Mouse (Mus musculus) gastrocnemius, adult 2 months (tissue): ENCODE measurements around the gene Fam208a. TPM values are rescaled to one million over a fixed set of nuclear protein-coding genes. Genes with fewer than 3 reads are reported as not detected.

Experiments used
- DNase-seq: peaks from one replicate; pipeline ENCODE4 v3.0.0; 2022
- H3K27ac ChIP-seq: fragments of 200-600 bp; 2 replicates; pipeline ENCODE4 v1.8.1; 2022; ENCODE audit warnings: mild to moderate bottlenecking
- H3K4me3 ChIP-seq: fragments of 200-600 bp; 2 replicates; pipeline ENCODE4 v1.8.1; 2022; ENCODE audit warnings: mild to moderate bottlenecking, moderate library complexity
- CTCF ChIP-seq: fragments of 200-600 bp; IDR thresholded peaks from 2 replicates; pipeline ENCODE4 v1.8.1; 2022; ENCODE audit warnings: antibody characterized with exemption, mild to moderate bottlenecking, moderate library complexity
- intact Hi-C: fragments of 180-260 bp; cut with DNase I; formaldehyde crosslinking; loops from one replicate; pipeline ENCODE4 v1.15.1; 2025
- long read RNA-seq, 2 experiments: library from polyadenylated mRNA; stranded (forward); transcript quantifications; one replicate each; pipeline ENCODE4 v2.0.0; 2021
- total RNA-seq, 2 experiments: library from RNA; stranded (reverse); gene quantifications; 2 replicates each; pipeline ENCODE4 v1.2.3; 2021

The Fam208a gene
- total RNA-seq: 1 to 10 TPM; 4.6 to 6.9 TPM
- long read RNA-seq, experiment 1, full-length matches to known transcripts: 1 of 6 reads
- long read RNA-seq, experiment 1, partial matches to known transcripts: 1 of 6 reads
- long read RNA-seq, experiment 1, other reads (novel, unspliced or antisense): 4 of 6 reads
- long read RNA-seq, experiment 2, partial matches to known transcripts: 0 of 1 reads
- long read RNA-seq, experiment 2, other reads (novel, unspliced or antisense): 1 of 1 reads

DNA sequence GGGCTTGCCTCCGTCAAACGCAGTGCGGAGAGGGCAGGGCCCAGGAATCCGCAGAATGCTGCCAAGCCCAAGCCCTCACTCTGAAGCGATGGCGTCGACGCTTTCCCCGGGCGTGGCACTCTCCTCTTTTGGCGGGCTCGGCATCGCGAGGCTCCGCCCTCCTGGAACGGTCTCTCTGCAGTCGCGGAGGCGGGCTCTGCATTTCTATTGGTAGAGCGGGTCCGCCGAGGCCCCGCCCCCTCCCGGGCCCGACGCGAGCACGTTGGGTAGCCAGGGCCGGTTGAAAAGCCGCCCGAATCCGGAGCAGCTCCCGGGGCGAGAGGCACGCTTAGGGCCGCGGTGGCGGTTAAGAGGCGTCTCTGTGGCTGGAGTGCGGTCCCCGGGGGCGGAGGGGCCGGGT lies at the start of gene Fam208a:
Gene Fam208a, plus strand, starts transcription at position 262 of the 400 bp plus-strand sequence.
- Histone ChIP-seq H3K27ac (peak within 1 kb of the TSS; percentile 95), H3K4me3 (peak within 1 kb of the TSS; percentile 99)
- TF ChIP-seq CTCF: no peak
- intact Hi-C loops: no loop called here
- peak; percentile 97 for DNase-seq

GRCm38 (mm10) chr14:27379404-27379803 lies 49.2 kb upstream of the Fam208a start:
- intact Hi-C loops: no loop called here
- Histone ChIP-seq H3K4me3 (peak overlapping the region; percentile 44), H3K27ac (peak overlapping the region; percentile 59)

DNA sequence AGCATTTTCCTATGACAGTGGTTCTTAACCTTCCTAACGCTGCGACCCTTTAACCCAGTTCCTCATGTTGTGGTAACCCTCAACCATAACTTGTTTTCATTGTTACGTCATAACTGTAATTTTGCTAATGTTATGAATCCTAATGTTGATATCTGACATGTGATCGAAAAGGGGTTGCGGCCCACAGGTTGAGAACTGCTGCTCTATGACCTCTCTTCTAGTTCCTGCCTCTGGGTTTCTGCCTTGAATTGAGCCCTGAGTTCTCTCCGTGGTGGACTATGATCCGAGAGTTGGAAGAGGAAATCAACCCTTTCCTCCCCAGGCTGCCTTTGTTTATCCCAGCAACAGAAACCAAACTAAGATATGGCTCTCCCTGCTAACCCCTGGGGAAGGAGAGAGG lies 47.2 kb upstream of the Fam208a start:
- H3K4me3 ChIP-seq: no peak overlapping the region
- no peak for TF ChIP-seq CTCF
- DNase-seq: no peak
- intact Hi-C loops: no loop called here
- no peak overlapping the region for H3K27ac ChIP-seq

More at GRCm38 (mm10) chr14:27379404-27379803, 49.2 kb upstream of the Fam208a start:
- TF ChIP-seq CTCF: no peak
- DNase-seq: no peak

DNA sequence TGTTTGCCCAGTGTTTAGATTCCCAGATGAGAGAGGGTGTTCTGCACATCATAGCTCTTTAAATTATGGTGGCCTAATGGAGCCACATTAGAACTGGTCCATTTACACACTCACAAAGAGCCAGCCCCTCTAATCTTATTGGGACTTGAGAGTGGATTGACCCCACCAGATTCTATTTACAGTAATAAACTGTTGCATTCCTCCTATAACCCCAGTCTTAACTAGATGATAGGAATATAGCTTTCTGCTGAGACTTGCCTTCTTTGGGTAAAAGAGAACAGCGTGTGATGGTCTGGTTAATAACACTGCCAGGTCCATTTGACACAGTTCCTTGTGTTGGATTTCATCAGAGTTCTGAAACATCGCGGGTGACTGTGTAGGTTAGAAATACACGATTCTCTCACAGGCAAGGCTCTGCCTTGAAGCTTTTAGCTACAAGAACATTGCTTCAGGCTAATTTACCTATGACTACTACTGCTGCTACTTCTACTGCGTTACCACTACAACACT lies 45.3 kb upstream of the Fam208a start:
- intact Hi-C loops: no loop called here
- DNase-seq: no peak
- TF ChIP-seq CTCF: no peak
- Histone ChIP-seq H3K27ac (no peak overlapping the region), H3K4me3 (no peak overlapping the region)

- intact Hi-C loops: no loop called here
- Histone ChIP-seq H3K27ac (no peak overlapping the region), H3K4me3 (no peak overlapping the region)
- no peak for DNase-seq
- TF ChIP-seq CTCF: no peak
These were observed 44.5 kb upstream of the Fam208a start for GRCm38 (mm10) chr14:27384143-27384542.

DNA sequence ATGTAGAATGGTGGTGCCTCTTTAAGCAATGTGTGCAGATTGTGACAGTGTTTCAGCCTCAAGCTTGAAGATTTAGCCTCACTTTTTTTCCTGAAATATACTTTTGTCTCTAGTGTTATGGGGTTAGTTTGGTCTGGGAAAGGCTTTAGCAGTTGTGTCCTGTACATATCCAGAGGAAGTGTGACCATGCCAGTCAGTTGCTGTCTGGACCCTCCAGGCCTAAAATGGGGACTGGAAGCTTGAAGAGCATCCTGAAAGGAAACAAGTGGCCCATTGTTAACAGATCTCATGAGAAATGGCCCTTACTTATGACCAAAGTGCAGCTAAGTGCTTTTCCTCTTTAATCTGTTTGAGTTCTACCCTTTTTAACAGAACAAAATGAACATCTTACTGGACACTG lies 40.0 kb upstream of the Fam208a start:
- no peak for DNase-seq
- H3K27ac ChIP-seq: peak overlapping the region; percentile 32
- no peak for TF ChIP-seq CTCF
- H3K4me3 ChIP-seq: no peak overlapping the region
- intact Hi-C loops: no loop called here

DNA sequence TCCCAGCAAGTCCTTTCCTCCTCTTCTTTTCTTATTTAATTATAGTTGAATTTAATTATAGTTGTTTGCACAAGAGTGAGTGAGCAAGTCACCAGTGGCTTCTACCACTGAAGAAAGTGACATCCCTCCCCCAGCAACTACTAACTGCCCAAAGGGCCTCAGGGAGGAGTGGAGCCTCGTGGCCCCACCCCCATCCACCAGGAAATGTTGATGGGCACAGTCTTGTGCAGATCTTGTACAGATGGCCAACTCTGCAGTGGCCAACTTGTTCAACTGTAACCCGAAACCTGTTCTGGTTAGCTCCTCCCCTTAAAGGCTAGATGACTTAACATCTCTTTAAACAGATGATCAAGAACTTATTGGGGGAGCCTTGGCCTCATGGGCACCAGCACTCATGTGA lies 38.9 kb upstream of the Fam208a start:
- intact Hi-C loops: no loop called here
- TF ChIP-seq CTCF: no peak
- no peak overlapping the region for H3K27ac ChIP-seq
- H3K4me3 ChIP-seq: no peak overlapping the region
- DNase-seq: no peak

- intact Hi-C loops: no loop called here
- Histone ChIP-seq H3K27ac (peak overlapping the region; percentile 35; the same call in 1 of the 2 replicates), H3K4me3 (no peak overlapping the region)
- no peak for DNase-seq
- no peak for TF ChIP-seq CTCF
These were observed 38.0 kb upstream of the Fam208a start for GRCm38 (mm10) chr14:27390663-27391062.

- intact Hi-C loops: no loop called here
- Histone ChIP-seq H3K27ac (no peak overlapping the region), H3K4me3 (no peak overlapping the region)
- no peak for DNase-seq
- no peak for TF ChIP-seq CTCF
These were observed 36.8 kb upstream of the Fam208a start for GRCm38 (mm10) chr14:27391776-27392308.

DNA sequence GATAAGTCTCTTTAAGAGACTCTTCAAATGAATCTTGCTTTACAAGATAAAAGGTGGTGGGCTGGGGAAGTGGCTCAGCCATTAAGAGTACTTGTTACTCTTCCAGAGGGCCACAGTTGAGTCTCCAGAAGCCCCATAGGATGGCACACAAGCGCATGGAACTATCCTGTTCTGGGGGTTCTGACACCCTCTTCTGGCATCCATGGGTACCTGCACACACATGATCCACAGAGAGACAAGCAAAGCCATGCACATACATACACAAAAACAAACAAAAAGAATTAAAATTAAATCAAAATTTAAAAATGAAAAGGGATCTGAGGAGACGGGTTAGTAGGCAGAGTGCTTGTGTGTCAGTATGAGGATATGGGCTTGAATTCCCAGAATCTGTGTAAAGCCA lies 36.0 kb upstream of the Fam208a start:
- Histone ChIP-seq H3K4me3 (no peak overlapping the region), H3K27ac (no peak overlapping the region)
- peak; percentile 42 for TF ChIP-seq CTCF
- DNase-seq: no peak
- intact Hi-C loops: no loop called here

DNA sequence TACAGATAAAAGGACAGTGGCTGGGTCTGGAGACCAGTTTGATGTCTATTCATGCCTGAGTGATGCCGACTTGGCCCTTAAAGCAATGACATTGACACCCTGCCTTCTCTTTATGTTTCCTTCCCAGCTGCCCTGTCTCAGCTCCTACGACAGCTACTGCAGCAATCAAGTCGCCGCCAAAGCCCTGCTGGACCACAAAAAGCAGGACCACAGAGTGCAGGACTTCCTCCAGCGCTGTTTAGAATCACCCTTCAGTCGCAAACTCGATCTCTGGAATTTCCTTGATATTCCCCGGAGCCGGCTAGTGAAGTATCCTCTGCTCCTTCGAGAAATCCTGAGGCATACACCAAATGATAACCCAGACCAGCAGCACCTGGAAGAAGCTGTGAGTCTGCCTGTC lies 34.8 kb upstream of the Fam208a start:
- intact Hi-C loops: no loop called here
- no peak for TF ChIP-seq CTCF
- DNase-seq: no peak

DNA sequence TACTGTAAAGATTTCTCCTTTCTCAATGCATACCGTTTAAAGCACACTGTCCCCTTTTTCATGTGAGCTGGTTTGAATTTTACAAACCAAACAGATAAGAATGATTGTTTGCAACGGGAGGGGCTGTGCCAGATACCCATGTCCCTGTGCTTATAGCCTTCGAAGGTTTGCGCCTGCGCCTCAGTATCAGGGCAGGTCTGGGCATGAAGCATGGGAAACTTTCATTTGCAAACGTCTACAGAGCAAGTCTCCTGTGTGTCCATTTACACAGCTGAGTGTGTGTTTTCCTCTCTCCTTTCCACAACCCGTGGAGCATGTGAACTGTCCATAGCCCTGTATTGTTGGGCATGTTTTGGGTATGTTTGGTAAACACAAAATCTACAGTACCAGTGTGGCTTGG lies 32.2 kb upstream of the Fam208a start:
- Histone ChIP-seq H3K27ac (no peak overlapping the region), H3K4me3 (no peak overlapping the region)
- intact Hi-C loops: no loop called here
- no peak for TF ChIP-seq CTCF
- no peak for DNase-seq

More for the DNA sequence above, 34.8 kb upstream of the Fam208a start:
- Histone ChIP-seq H3K27ac (no peak overlapping the region), H3K4me3 (no peak overlapping the region)

DNA sequence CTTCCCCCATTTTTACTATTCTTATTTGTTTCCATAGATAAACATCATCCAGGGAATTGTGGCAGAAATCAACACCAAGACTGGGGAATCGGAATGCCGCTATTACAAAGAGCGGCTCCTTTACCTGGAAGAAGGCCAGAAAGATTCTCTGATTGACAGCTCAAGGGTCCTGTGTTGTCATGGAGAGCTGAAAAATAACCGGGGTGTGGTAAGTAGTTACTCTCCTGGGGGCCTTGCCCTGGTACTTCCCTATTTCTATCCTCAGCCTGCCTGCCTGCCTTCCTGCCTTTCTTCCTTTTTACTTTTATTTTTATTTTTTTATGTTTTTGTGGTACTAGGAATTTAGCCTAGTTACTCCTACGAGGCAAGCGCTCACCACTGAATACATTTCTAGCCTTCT lies 31.1 kb upstream of the Fam208a start:
- no peak for DNase-seq
- H3K4me3 ChIP-seq: no peak overlapping the region
- intact Hi-C loops: no loop called here
- no peak for TF ChIP-seq CTCF
- H3K27ac ChIP-seq: no peak overlapping the region

DNA sequence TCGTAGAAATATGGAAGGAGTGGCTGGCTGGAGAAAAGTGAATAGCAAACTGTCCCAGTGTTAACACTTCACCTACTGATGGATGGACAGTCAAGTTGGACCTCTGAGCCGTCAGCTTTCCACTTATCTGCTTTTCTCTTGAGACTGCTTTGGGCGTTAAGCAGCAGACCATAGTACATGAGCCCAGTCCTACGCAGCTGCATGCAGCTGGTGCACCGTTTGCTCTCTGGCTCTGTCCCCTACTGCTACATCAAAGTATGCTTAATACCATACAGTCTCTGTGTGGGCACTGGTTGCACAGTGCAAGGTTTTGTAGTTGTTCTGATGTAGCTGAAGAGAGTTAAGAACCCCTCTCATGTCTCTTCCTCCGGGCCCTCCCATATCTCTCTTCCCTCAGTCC lies 28.1 kb upstream of the Fam208a start:
- intact Hi-C loops: no loop called here
- Histone ChIP-seq H3K4me3 (no peak overlapping the region), H3K27ac (no peak overlapping the region)
- DNase-seq: no peak
- TF ChIP-seq CTCF: no peak
